Mouse (Mus musculus): ENCODE data around the gene Cabp4.
A peak's percentile ranks its signal among the peaks of the same experiment; 100 is the strongest.

Cabp4 gene

DNA sequence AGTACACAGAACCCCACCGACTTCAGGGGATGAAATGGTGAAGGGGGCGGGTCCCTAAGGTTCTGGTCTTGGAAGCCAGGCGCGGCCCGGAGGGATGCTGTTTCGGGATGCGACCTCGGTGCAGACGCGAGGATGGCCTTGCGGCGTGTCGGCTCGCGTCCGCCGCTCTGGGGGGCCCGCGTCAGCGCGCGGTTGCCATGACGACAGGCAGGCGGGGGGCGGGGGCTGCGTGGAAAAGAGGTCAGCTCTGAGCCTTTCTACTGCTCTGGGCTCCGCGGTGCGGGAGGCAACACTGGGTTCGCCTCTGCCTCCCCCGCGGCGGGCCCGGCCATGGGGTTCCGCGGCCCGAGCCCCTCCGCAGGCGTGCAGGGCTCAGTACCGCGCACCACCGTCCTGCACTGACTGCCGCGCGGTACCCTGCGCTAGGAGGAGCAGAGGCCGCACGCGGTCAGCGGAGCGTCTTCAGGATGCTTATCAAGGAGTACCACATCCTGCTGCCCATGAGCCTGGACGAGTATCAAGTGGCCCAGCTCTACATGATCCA is 43.0 kb downstream of the Cabp4 start:
- no peak for DNase-seq

DNA sequence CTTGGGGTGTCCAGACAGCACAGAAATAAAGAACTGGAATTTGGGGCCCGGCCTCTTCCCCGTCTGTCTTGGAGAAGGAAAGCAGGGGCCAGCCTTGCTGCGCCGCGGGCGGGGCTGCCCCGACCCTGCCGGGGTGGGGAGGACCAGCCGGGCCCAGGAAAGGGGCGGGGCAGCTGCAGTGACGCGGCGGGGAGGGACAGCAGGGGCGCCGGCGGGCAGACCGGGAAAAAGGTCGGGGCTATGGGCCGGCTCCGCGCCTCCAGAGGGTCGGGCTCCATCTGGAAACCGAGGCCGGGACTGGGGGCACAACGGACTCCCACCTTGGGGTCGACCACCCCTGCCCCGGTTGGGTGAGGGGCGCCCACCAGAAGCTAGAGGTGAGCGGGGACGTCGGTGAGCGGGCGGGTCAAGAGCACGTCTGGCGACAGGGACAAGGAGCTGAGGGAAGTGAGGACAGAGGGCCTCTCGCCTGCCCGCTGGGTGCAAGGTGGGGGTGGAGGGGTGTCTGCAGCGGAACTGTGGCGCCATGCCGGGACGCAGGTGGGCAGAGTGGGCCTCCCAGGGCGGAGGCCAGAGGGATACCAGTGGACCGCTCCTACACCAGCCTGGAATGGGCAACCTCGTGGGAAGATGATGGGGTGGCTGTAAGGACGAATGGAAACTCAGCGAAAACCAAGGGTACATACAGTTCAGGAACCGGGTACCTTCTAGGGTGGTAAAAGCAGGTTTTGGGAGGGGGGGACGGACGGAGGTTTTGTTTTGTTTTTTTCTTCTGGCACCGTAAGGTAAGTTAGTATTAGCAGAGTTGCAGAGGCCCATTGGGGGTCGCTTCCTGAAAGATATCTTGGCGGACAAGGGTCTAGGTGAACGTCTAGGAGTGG is 43.8 kb downstream of the Cabp4 start, which contains the start of gene Pitpnm1:
Gene Pitpnm1 (plus strand): TSS at position 162 of the 881 bp plus-strand sequence.
- DNase-seq = peak; percentile 67

DNA sequence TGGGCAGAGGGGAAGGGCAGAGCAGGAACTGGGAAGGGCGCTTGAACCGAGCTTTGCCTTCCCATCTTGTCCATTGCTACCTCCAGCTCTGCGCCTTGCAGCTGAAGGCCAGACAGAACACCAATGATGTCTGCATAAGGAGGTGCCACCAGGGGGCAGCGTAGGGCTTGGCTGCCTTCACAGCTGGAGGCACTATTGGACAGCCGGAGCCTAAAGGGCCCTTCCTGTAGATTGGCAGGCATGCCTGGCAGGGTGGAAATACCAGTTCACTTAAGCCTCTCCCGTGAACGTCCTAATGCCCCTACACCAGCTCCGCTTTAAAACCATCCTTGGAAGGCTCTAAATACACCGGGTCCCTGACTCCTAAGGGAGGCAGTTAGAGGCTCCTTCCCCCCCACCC is 44.8 kb downstream of the Cabp4 start:
- peak; percentile 92 for DNase-seq

DNA sequence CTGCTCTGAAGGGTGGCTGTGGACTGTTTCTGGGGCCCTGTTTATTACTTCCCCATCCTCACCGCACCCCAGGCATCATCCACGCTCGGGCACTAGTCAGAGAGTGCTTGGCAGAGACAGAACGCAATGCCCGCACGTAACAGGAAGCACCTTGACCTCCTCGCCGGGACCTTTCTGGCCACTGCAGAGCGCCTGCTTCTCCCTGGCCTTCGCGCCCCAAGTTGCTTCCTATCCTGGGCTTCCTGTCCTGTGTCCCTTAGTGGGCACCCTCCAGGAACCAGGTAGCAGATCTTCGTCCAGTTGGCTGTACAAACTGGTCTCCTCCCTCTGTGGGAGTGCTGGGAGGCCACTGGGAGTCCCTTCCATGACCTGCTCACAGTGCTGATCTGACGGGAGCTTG is 45.4 kb downstream of the Cabp4 start:
- no peak for DNase-seq

DNA sequence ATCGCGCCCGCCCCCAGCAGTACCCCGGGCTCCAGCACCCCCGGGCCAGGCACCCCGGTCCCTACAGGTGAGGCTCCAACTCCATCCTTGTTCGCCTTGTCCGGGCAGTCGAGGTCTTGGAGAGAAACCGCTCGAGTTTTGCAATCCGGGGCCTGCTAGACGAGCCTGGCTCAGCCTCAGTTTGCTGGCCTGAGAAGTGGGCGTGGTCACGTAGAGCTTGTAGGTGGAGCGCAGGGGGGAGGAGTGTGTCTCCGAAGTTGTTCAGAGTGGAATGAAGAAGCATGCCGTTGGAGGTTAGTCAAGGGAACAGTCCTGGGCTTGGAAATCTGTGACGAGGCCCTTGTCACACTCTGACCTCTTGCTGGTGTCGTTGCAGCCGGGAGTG is 46.4 kb downstream of the Cabp4 start:
- peak; percentile 93 for DNase-seq

DNA sequence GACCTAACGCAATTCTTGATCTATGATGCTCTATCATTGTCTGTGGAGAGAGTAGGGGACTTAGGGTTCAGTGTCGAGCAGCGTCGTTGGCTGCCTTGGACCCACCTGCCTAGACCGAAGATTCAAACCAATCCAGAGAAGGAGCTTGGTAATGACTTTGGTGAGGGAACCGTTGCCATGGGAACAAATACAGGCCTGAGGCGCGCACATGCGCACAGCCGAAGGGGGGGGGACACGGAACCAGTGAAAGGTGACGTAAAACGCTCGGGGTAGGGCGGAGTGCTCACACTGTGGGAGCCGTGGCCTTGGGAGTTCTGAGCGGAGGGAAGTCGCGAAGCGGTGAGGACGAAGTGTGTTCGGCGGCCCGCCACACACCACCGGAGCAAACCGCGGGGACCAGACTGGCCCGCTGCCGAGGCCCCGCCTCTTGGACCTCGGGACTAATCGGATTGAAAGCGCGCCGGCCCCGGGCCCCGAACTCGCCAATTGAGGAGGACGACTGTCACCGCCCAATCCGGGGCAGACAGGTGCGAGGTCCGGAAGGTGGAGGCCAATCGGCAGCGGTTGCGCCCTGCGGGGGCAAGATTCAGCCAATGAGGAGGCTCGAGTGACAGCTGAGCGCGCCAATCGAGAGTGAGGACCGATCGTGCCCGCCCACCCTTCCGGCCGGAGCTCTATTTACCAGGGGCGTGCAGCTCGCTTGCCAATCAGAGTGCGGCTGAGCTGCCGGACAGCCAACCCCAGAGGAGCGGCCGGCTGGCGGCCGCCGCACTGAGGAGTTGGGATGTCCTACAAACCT is 47.0 kb downstream of the Cabp4 start, which contains the start of gene Cdk2ap2:
Gene Cdk2ap2 (plus strand): TSS at position 541 of the 799 bp plus-strand sequence.
- DNase-seq = peak; percentile 100

- DNase-seq = no peak
Observed at GRCm38 (mm10) chr19:4095802-4096201, 48.0 kb downstream of the Cabp4 start.

DNA sequence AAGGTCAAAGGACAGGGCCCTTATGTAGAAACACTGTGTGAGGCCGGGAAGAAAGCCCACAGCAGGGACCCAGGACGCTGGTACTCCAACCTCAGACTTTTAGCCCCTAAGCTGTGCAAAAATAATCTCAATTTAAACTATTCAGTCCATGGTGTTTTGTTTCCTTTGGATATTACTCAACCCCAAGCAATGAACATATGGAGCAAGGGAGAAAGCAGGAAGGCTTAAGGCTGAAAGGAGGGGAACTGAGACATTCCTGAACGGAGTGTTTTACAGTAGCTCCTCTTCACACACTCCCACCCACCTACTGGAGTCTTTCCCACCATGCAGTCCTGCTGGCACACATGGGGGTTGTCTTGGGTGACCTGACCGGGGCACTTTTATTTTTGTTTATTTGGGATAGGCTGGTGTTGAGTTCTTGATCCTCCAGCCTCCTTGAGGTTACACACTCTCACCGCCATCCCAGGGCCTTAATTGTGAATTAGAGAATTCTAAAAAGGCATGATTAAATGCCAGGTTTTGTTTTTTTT is 49.0 kb downstream of the Cabp4 start:
- no peak for DNase-seq

DNA sequence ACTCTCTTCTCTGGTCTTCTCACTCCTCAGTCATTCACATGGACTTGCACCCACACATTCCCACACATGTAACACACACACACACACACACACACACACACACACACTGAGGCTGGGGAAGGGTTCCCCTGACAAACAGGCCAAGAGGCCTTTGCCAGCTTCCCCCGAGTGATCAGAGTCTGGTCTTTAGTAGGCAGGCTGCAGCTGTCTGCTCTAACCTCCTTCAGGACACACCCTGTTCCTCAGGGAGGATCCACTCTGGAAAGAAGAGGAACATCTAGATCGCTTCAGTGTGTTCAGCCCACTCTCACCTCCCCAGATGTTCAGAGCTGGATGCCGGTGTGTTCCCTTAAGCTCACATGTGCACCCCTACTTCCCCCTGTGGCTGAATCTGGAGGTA is 49.5 kb downstream of the Cabp4 start:
- DNase-seq = no peak

DNA sequence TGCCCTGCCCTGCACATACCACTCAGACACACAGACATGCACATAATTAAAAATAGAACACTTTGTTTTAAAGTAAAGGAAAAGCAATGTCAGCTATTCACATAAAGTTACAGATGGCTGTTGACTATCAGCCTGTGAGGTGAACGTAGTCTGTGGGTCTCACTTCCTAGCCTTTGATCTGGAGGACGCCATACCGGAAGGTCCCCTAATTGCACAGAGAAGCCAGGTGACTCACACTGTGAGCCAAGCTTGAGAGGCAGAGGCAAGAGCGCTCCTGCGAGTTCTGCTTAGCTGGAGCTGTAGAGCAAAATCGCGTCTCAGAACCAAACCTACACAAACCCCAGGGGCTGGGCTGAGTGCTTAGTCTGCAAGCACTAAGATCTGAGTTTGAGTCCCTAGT is 50.1 kb downstream of the Cabp4 start:
- DNase-seq = no peak

DNA sequence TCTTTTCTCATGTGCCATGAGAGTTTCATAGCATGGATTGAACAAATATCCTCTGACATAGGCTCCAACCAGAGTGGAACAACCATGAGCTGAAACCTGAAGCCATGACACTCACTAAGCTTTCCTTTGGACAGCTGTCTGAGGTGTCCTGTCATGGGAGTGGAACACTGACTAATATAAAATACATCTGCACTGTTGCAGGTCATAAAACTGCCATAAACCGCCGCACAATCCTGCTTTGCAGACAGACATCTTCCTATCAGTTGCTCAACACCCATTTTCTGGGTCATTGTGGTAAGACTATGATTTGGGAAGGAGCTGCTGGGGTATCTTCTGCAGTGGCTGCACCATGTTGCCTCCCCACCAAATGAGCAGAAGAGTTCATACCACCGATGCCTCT is 51.1 kb downstream of the Cabp4 start:
- DNase-seq = no peak

DNA sequence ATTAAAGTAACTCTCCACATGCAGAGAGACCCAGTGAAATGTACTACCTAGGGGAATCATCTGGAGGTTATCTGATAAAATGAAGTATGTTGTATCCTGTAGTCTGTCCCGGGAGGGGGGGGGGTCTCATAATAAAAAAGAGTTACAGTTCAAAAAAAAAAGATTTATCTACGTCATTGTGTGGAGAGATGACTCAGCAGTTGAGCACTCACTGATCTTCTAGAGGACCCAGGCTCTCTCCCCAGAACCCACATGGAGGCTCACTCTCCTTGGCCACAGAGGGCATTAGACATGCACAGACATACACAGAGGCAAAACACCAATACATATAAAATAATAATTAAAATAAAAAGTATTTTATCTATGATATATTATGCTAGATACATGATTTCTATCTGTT is 52.5 kb downstream of the Cabp4 start:
- no peak for DNase-seq

- no peak for DNase-seq
Observed at GRCm38 (mm10) chr19:4090446-4090845, 53.4 kb downstream of the Cabp4 start.

DNA sequence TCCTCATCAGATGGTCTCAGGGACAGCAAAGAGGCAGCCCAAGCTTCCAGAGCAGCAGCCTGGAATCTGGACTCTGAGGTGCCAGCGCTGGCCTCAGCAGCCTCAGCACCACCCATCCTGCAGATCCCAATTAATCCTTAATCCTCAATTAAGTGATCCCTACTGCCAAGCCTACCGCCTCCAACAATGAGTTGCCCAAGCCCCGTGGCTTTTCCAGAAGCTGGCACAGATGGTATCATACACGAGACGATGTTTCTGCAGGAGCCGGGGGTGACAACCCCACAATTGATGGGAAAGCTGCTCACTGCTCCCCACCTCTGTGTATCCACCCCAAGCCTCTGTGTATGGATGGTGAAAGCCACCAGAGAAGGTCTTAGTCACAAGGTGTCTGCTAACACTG is 54.7 kb downstream of the Cabp4 start:
- no peak for DNase-seq

DNA sequence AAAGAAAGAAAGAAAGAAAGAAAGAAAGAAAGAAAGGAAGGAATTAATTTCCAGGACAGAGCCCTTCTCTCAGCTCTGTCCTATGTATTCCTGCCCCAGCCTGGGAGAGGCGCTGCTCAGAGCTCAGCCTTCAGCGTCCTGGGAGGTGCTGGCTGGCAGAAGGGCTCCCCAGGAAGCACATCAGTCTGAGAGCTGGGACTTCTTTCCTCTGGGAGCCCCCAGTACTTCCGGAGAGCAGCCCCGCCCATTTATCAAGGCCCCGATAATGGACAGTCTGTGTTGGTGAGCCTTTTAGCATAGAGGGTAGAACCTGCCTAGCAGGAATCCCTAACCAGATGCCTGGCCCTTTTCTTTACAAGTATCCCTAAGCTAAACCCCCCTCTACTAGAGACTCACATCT is 55.7 kb downstream of the Cabp4 start:
- DNase-seq = no peak

GRCm38 (mm10) chr19:4087090-4087489 is 56.7 kb downstream of the Cabp4 start:
- no peak for DNase-seq

DNA sequence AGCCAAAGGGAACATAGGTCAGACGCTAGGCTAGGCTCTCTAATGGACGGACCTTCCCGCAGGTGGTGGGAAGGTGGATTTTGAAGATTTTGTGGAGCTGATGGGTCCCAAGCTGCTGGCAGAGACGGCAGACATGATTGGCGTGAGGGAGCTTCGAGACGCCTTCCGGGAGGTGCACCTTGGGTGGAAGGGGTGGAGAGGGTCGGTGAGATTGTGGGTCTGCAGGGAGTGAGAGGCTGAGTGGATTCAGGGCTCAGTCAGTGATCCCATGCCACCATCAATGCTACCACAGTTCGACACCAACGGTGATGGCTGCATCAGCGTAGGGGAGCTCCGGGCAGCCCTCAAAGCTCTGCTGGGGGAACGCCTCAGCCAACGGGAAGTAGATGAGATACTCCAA is 57.7 kb downstream of the Cabp4 start:
- no peak for DNase-seq

All from kidney, adult 11 months (tissue).